Mouse (Mus musculus) forebrain, embryonic 11.5 days (tissue): Measurements from ENCODE around the gene Dnajc3. TPM values are rescaled to one million over a fixed set of nuclear protein-coding genes. Genes with fewer than 3 reads are reported as not detected.

Experiments used
- ATAC-seq: fragments of 200-750 bp; cut with Nextera tagmentation; replicated peaks from 2 replicates; pipeline ENCODE4 v1.8.0; 2017; ENCODE audit warnings: moderate TSS enrichment; ENCODE audit not compliant: low FRiP score
- DNase-seq: peaks from one replicate; pipeline ENCODE4 v3.0.0-alpha.2; 2017; ENCODE audit warnings: low spot score
- H3K27ac ChIP-seq: fragments of 300-500 bp; sonication (generic); 2 replicates; pipeline ENCODE4 v1.5.1; 2014; ENCODE audit warnings: low read depth, low read length
- H3K27me3 ChIP-seq: fragments of 300-500 bp; sonication (generic); 2 replicates; pipeline ENCODE4 v1.6.1; 2014; ENCODE audit warnings: mild to moderate bottlenecking, low read length, mixed read lengths; ENCODE audit not compliant: control insufficient read depth, insufficient read depth
- H3K36me3 ChIP-seq: fragments of 300-500 bp; sonication (generic); 2 replicates; pipeline ENCODE4 v1.6.1; 2014; ENCODE audit warnings: mild to moderate bottlenecking, low read length, moderate library complexity, mixed read lengths; ENCODE audit not compliant: control insufficient read depth, insufficient read depth
- H3K4me1 ChIP-seq: fragments of 300-500 bp; sonication (generic); replicated peaks from 2 replicates; pipeline ENCODE4 v1.6.1; 2014; ENCODE audit warnings: low read length, mixed read lengths; ENCODE audit not compliant: control insufficient read depth, insufficient read depth
- H3K4me2 ChIP-seq: fragments of 300-500 bp; sonication (generic); 2 replicates; pipeline ENCODE4 v1.6.1; 2014; ENCODE audit warnings: low read depth, mild to moderate bottlenecking, low read length, moderate library complexity, mixed read lengths; ENCODE audit not compliant: severe bottlenecking
- H3K4me3 ChIP-seq: fragments of 300-500 bp; sonication (generic); 2 replicates; pipeline ENCODE4 v1.5.1; 2014; ENCODE audit warnings: low read depth, low read length
- H3K9ac ChIP-seq: fragments of 300-500 bp; sonication (generic); 2 replicates; pipeline ENCODE4 v1.6.1; 2014; ENCODE audit warnings: low read length
- H3K9me3 ChIP-seq: fragments of 300-500 bp; sonication (generic); 2 replicates; pipeline ENCODE4 v1.6.1; 2016; ENCODE audit warnings: low read length, mixed read lengths; ENCODE audit not compliant: control insufficient read depth
- WGBS: fragments of 180-500 bp; shearing (Covaris S2); extraction: QIAGEN DNeasy Blood & Tissue Kit; methylation state at CpG from one replicate; pipeline ENCODE4 v1.1.7; 2014; 5-methylcytosine and 5-hydroxymethylcytosine counted together
- polyA plus RNA-seq: library from polyadenylated mRNA; unstranded; fragments of >200 nt; fragmentation: Nextera tagmentation; extraction: Ambion mirVana; gene quantifications from 2 replicates; pipeline ENCODE4 v1.2.1, GENCODE M21; 2014

Dnajc3 gene
- polyA plus RNA-seq, 1 experiment from 2014 or later: 27.8 TPM

GRCm38 (mm10) chr14:118907592-118907991, 30.2 kb upstream of the Dnajc3 start:
- WGBS: 87% methylated on average over 8 of the region's 8 CpGs
- no peaks in the 10 kb centered on the region for H3K27me3 ChIP-seq
- ATAC-seq (no peak), DNase-seq (no peak)
- H3K4me3 ChIP-seq: no peak overlapping the region
- H3K36me3 ChIP-seq: peaks cover 4% of the 10 kb centered on the region; the same call in 1 of the 2 replicates
- H3K9me3 ChIP-seq: no peaks in the 10 kb centered on the region
- H3K27ac ChIP-seq: no peak overlapping the region
- no peak overlapping the region for H3K4me2 ChIP-seq
- H3K9ac ChIP-seq: no peak overlapping the region
- H3K4me1 ChIP-seq: peaks cover 7% of the 10 kb centered on the region; the same call in 1 of the 2 replicates

GRCm38 (mm10) chr14:118909872-118910271, 27.9 kb upstream of the Dnajc3 start:
- no peak overlapping the region for H3K27ac ChIP-seq
- no peak for DNase-seq
- H3K36me3 ChIP-seq: peaks cover 4% of the 10 kb centered on the region; the same call in 1 of the 2 replicates
- H3K4me2 ChIP-seq: no peak overlapping the region
- H3K9me3 ChIP-seq: no peaks in the 10 kb centered on the region
- 87% methylated on average over 8 of the region's 8 CpGs for WGBS
- no peak overlapping the region for H3K4me3 ChIP-seq
- H3K9ac ChIP-seq: no peak overlapping the region
- no peaks in the 10 kb centered on the region for H3K4me1 ChIP-seq
- H3K27me3 ChIP-seq: no peaks in the 10 kb centered on the region
- ATAC-seq: no peak

DNA sequence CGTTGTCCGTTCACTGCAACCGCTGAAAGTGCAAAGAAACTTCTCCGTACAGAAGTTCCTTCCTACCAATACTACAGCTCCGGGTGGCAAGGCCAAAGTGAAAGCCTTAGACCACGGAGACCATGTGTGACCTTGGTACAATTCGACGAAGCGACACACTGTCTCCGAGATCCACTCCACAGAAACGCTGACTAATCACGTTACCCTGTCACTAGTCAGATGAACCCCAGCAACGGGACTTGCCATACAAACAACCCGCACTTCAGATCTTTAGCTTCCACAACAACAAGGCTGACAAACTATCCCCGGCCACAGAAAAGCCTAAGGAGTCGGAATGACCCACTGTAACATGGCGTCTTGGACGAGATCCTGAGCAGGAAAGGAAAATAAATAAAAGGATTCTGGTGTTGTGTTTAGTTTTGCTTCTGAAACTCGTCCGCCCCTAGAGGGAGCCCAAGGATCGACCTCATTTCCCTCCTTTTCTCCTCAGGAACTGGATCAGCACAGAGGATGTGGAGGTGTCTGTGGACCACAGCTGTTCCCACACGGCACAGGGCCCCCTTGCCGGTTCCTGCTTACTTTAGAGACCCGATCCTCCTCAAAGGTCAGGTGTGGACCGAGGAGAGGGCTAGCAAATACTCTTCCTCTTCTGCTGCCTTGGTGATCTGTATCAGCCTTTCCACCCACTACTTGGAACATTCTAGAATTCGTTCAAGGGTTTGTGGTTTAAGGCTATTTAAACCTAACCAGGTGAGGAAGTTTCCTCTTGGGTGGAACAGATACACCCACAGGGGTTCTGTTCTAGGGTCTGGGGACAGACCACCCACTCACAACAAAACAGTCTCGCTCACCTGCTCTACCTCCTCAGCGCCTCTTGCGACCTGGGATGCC, 27.2 kb upstream of the Dnajc3 start:
- Histone ChIP-seq H3K4me3 (no peak overlapping the region), H3K27ac (no peak overlapping the region), H3K36me3 (peaks cover 4% of the 10 kb centered on the region; the same call in 1 of the 2 replicates), H3K9me3 (no peaks in the 10 kb centered on the region), H3K9ac (no peak overlapping the region), H3K27me3 (no peaks in the 10 kb centered on the region), H3K4me2 (no peak overlapping the region), H3K4me1 (no peaks in the 10 kb centered on the region)
- ATAC-seq (peak; percentile 31; the same call in 1 of the 2 replicates), DNase-seq (peak; percentile 73)
- 74% methylated on average over 29 of the region's 29 CpGs for WGBS

DNA sequence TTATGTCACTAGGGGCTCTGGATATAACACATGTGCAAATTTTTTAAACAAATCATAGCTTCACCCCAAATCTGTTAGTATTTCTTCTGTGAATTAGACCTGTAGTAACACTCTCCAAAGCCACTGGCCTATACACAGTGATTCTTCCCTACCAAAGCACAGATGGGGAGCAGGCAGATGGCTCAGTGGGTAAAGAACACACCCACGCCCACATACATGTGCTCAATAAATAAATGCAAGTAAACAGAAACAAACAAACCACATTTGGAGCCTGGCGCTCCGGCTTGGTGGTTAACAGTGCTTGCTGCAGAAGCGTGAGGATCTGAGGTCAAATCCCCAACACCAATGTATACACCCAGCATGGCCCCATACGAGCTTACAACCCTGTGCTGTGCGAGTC, 26.3 kb upstream of the Dnajc3 start:
- Histone ChIP-seq H3K36me3 (peaks cover 4% of the 10 kb centered on the region; the same call in 1 of the 2 replicates), H3K27ac (no peak overlapping the region), H3K27me3 (no peaks in the 10 kb centered on the region), H3K9ac (no peak overlapping the region), H3K4me2 (no peak overlapping the region), H3K4me1 (no peaks in the 10 kb centered on the region), H3K9me3 (no peaks in the 10 kb centered on the region), H3K4me3 (no peak overlapping the region)
- ATAC-seq (no peak), DNase-seq (no peak)
- WGBS: 90% methylated on average over 6 of the region's 6 CpGs

GRCm38 (mm10) chr14:118913651-118914050, 24.1 kb upstream of the Dnajc3 start:
- Histone ChIP-seq H3K27me3 (no peaks in the 10 kb centered on the region), H3K36me3 (peaks cover 4% of the 10 kb centered on the region; the same call in 1 of the 2 replicates), H3K9me3 (no peaks in the 10 kb centered on the region), H3K27ac (no peak overlapping the region), H3K9ac (no peak overlapping the region), H3K4me3 (no peak overlapping the region), H3K4me2 (no peak overlapping the region), H3K4me1 (no peaks in the 10 kb centered on the region)
- ATAC-seq (no peak), DNase-seq (no peak)
- 86% methylated on average over 5 of the region's 5 CpGs for WGBS

DNA sequence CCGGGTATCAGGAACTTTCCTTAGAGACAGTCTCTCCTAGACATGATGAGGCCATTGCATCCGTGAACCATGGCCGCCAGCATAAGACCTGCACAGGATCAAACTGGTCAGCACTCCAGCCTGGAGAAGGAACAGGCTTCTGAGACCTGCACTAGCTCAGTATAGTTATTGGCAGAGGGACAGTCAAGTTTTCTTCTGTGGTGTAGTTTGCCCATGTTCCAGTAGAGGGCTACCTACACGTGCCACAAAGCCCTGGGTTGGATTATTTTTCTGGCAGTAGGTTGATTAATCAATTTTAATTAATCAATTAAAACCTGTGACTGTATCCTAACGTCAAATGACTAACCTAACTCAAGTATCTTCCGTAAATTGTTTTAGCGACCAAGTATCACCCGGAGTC, 18.8 kb upstream of the Dnajc3 start:
- no peak for DNase-seq
- H3K4me3 ChIP-seq: no peak overlapping the region
- H3K27me3 ChIP-seq: peaks cover 14% of the 10 kb centered on the region
- no peak overlapping the region for H3K4me2 ChIP-seq
- H3K9me3 ChIP-seq: no peaks in the 10 kb centered on the region
- ATAC-seq: 0 out of 2 replicates have a peak, but pooled peaks have one; percentile 28
- H3K27ac ChIP-seq: no peak overlapping the region
- no peaks in the 10 kb centered on the region; the same call in 1 of the 2 replicates for H3K36me3 ChIP-seq
- no peak overlapping the region for H3K9ac ChIP-seq
- peaks cover 15% of the 10 kb centered on the region for H3K4me1 ChIP-seq
- 75% methylated on average over 8 of the region's 8 CpGs for WGBS

DNA sequence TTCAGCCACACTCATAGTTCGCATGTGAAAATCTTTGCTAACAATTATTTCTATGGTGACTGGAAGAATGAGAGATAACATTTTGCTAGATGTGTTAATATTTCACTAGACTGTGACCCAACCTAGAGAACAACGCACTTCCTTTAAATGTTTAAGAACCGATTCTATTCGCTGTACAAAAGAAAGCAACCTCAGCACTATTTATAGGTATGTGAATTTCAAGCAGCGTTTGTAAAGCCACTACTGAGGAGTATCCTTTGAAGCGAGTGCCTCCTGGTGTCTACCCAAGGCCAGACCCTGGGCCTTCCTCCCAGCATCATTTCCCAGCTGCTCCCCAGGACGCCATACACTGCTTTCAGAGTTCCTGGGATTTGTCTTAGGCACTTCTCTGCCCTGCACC, 17.1 kb upstream of the Dnajc3 start:
- Histone ChIP-seq H3K4me1 (peaks cover 17% of the 10 kb centered on the region), H3K4me2 (no peak overlapping the region), H3K9ac (no peak overlapping the region), H3K27me3 (peaks cover 14% of the 10 kb centered on the region), H3K36me3 (no peaks in the 10 kb centered on the region; the same call in 1 of the 2 replicates), H3K9me3 (no peaks in the 10 kb centered on the region), H3K27ac (no peak overlapping the region), H3K4me3 (no peak overlapping the region)
- ATAC-seq (no peak), DNase-seq (no peak)
- 68% methylated on average over 7 of the region's 7 CpGs for WGBS

DNA sequence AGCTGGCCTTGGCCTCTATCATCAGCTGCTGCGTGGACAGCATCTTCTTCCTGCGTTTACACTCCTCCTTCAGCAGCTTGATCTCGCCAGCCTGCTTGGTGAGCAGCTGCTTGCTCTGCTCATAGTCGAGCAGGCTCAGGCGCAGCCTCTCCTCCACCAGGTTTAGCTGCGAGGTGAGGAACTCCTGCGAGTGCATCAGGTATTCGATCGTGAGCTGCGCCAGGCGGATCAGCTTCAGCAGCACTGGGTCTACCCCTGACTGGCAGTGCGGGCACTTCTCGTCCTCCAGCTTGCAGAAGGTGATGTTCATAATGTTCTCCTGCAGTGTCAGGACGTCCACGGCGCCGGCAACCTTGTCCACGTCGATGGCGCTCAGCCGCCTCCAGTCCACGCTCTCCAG, 15.5 kb upstream of the Dnajc3 start:
- no peak overlapping the region for H3K27ac ChIP-seq

More for the DNA sequence above, 15.5 kb upstream of the Dnajc3 start:
- peaks cover 14% of the 10 kb centered on the region for H3K27me3 ChIP-seq
- H3K4me1 ChIP-seq: peaks cover 18% of the 10 kb centered on the region
- H3K4me2 ChIP-seq: peak overlapping the region; percentile 74
- peak overlapping the region; percentile 32 for H3K4me3 ChIP-seq
- 18% methylated on average over 22 of the region's 22 CpGs for WGBS
- no peaks in the 10 kb centered on the region for H3K9me3 ChIP-seq
- H3K9ac ChIP-seq: peak overlapping the region; percentile 56
- DNase-seq: no peak
- no peaks in the 10 kb centered on the region; the same call in 1 of the 2 replicates for H3K36me3 ChIP-seq
- no peak for ATAC-seq
